Mouse (Mus musculus) brain, embryonic 14.5 days (tissue): ENCODE data around the gene Hadha.

Experiments used
- CTCF ChIP-seq: fragments of 200-500 bp; IDR thresholded peaks from 2 replicates; pipeline ENCODE4 v1.5.1; 2012; ENCODE audit warnings: inconsistent platforms, mild to moderate bottlenecking, moderate library complexity, borderline replicate concordance; ENCODE audit not compliant: insufficient read depth, insufficient read length; ENCODE audit errors: extremely low read depth
- POLR2A ChIP-seq: fragments of 200-500 bp; IDR thresholded peaks from 2 replicates; pipeline ENCODE4 v1.6.1; 2012; ENCODE audit warnings: mild to moderate bottlenecking, inconsistent platforms, borderline replicate concordance; ENCODE audit not compliant: poor library complexity, insufficient read depth, insufficient read length, severe bottlenecking; ENCODE audit errors: extremely low read depth

GRCm38 (mm10) chr5:30120106-30120505 is 34.9 kb downstream of the Hadha start:
- no peak for TF ChIP-seq CTCF
- TF ChIP-seq POLR2A, result no peak
